Mouse (Mus musculus) B cell, adult 62 days (primary cell): ENCODE measurements around the gene Pih1d1. TPM values are rescaled to one million over a fixed set of nuclear protein-coding genes. Genes with fewer than 3 reads are reported as not detected.

ENCODE experiments used
- total RNA-seq: library from RNA; stranded (reverse); gene quantifications from 4 replicates; pipeline ENCODE4 v1.2.4, GENCODE M21; 2023

Gene Pih1d1
- total RNA-seq = 40.9 to 53.7 TPM (median 42.8 TPM) in 4 replicates

DNA sequence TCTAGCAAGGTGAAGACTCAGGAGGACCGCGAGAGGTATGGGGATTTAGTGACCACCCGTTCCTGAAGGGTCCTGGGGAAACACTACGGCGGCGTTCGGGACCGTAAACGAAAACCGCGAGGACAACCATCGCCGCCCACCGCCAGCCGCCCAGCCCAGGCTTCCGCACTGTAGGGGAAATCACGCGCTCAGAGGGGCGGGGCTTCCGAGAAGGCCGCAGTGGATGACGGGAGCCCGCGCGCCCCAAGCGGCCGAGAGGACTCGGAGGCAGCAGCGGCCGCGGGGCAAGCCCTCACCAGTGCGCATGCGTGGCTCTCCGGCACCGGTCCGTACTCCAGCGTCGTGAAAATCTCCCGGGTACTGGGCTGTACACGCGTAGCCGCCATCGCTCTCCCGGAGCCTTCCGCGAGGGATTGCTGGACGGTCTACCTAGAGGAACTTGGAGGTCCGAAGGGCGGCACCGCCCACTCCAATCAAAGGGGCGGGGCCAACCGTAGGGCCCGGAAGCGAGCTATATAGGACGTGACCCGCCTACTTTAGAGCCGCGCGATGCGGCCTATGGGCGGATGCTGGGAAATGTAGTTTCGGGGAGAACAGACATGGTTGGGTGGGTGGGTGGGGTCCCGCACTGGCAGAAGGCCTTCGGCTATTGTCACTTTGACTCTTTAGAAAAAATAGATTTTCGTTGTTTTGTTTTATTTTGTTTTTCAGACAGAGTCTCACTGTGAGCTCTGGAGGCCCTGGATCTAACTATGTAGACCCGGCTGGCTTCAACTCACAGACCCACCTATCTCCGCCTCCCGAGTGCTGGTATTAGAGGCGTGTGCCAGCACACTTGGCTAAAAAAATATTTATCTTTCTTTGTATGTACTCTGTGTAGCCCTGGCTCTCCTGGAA, at the start of gene Pih1d1, which contains the start of gene Aldh16a1:
Pih1d1 (plus strand) TSS at position 208 of the 897 bp plus-strand sequence.
Aldh16a1 (minus strand) TSS at position 489 of the 897 bp plus-strand sequence.

DNA sequence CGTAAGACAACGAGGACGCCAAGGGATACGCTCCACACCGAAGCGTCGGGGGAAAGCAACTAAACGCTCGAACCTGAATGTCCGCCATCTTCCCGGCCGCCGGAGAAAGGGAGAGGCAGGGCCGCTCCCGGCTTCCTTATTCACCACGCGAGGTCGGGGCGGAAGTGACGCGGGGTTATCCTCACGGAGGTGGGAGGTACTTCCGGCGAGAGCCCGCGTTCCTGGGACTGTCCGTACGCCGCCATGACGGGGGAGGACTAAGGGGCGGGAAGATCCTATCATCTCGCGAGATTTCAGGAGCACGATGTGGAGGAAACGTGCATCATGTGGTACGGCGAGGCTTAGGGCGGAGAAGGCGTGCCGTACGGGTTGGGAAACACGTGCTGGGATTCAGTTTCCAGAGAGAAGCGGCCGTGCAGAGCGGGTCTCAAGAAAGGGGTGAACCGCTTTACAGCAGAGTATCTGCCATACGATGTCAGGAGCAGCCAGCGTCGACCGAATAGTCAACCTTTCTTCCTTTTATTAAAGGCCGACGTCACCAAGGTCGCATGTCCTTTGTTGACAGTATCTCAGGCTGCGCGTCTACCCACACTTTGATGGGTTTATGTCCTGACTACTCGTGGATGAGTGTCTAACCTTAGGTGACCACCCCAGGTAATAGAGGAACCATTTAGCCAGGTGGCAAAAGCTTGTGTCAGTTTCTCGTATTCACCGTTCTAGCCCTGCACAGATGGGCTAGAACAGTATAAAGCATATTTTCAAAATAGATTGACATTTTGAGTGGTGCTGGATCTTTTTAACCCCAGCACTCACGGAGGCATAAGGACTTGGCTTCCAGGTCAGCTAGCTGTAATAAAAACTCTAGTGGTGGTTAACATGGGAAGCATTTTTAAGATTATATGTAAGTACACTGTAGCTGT, 29.6 kb upstream of the Pih1d1 start, which contains the start of gene Rps11:
Rps11 (minus strand) TSS at position 216 of the 920 bp plus-strand sequence.

DNA sequence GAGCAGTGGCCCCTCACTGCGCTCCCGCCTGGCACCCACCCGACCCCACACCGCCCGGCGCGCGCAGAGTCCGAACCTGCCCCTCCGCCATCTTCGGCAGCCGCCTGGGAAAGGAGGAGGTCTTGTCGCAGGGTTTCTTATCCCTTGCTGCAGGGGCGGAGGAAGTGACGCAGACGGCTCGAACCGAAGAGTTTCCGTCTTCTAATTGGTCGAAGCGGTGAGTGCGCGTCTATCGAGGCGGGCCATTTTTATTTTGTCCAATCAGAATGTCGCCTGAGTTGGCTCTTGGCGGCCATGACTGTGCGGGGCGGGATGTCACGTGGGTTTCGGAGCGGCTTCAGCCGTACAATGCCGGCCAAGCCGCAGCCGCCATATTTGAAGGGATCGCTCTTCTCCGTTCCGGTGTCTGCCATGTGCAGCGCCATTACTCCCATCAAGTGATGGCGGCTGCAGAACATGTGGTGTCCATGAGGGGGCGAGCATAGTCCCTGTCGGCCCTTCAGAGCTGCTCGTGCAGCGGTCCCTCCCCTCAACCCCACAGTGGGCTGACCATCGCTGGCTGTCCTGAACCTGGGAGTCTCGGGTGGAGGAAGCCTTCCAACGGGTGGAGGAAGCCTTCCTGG, 25.4 kb upstream of the Pih1d1 start, which contains the start of gene Rpl13a:
Rpl13a (minus strand) TSS at position 138 of the 623 bp plus-strand sequence.

DNA sequence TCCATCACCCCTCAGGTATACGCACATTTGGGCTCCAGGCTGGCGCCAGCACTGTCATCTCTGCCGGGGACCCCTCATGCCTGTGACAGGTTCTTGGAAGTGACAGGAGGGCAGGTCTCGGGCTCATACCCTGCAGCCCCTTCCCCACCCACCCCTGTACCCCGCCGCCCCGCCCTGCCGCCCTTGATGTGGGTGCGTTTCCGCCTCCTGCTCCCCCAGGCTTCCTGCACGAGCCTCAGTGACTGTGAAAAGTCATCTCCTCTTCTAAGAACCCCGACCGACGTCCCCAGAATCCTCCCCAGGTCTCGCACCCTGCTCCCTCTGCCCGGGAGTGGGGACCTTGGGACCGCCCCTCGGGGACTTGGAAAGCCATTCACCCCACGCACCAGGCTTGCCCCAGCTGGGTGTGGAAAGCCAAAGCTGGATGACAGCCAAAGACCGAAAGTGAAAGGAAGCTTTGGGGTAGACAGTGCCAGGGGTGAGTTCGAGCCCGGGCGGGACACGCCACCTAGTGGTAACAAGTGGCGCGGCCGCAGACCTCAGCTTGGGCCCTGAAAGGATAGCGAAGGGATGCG, 18.0 kb upstream of the Pih1d1 start, which contains the start of the genes Gm45713 and Flt3l:
Gm45713 (minus strand) TSS at position 239 of the 575 bp plus-strand sequence.
Flt3l (minus strand) TSS at position 440 of the 575 bp plus-strand sequence.

DNA sequence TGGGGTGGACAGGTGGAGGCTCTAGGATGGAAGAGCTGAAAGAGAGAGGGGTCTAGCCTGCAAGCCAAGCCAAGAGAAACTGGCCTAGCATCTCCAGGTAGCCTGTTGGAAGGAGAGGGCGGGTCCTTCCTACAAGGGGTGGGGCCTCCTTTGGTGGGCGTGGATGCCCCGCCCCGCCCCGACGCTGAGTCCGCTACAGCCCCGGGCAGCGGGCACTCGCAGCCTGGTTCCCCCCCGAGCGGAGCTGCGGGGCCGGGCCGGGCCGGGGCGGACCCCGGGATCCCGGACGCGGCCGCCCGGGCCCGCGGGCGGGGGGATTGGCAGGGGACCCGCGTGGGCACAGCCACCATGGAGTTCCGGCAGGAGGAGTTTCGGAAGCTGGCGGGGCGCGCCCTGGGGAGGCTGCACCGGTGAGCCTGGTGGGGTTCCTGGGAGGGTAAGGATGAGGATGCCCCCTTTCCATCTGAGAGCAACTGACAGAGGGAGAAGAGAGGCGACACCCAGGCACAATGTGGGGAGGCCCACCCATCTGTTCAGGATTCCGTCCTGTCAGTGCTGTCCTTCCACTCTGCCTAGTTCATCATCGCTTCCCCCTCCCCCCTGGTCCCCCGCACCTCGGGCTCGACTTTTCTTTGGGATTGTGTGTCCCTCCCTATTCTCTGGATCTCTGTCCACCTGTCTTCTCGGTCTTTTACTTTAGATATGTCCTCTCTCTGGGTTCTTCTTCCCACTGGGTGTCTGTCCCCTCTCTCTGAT, 9.8 kb downstream of the Pih1d1 start, which contains the start of gene Slc17a7:
Slc17a7 (plus strand) TSS at position 215 of the 756 bp plus-strand sequence.

DNA sequence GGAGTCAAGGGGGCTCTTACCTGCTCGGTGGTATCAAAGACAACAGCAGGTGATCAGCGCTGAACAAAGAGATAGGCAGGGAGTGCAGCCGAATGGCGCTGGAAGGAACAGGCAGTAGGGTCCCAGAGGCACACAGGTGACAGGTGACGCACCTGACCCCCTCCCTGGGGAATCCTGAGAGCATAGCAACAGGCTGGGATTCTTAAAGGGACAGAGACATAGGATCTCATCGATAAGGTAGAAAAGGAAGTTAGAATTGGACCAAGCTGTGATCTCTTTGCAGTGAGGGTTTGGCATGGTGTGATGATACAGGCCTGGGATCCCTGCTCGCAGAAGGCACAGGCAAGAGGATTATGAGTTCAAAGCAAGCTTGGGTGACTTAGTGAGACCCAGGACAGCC, 25.4 kb downstream of the Pih1d1 start, which contains the start of gene Gfy:
Gfy (minus strand) TSS at position 101 of the 400 bp plus-strand sequence.

DNA sequence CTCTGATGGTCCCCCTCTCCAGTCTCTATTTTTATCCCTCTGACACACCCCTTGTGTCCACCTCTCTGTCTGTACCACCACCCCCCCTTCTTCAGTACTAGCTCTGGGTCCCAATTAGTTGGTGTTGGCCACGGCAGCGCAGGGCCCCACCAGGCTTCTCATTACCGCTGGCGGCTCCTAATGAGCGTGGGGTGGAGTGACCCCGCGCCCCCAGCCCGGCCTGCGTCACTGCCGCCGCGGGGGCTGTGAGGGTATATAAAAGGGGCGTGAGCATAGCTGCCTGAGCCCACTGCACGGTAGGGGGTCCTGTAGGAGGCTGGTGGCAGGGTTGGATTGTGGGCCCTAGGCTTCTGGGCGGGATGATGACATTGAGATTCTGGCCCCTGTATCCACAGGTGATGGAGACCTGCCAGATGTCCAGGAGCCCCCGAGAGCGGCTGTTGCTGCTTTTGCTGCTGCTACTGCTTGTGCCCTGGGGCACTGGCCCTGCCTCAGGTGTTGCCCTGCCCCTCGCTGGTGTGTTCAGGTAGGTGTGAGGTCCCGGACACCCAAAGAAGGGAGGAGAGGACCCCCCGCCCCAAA, 26.9 kb downstream of the Pih1d1 start, which contains the start of gene Pth2:
Pth2 (plus strand) TSS at position 100 of the 582 bp plus-strand sequence.

DNA sequence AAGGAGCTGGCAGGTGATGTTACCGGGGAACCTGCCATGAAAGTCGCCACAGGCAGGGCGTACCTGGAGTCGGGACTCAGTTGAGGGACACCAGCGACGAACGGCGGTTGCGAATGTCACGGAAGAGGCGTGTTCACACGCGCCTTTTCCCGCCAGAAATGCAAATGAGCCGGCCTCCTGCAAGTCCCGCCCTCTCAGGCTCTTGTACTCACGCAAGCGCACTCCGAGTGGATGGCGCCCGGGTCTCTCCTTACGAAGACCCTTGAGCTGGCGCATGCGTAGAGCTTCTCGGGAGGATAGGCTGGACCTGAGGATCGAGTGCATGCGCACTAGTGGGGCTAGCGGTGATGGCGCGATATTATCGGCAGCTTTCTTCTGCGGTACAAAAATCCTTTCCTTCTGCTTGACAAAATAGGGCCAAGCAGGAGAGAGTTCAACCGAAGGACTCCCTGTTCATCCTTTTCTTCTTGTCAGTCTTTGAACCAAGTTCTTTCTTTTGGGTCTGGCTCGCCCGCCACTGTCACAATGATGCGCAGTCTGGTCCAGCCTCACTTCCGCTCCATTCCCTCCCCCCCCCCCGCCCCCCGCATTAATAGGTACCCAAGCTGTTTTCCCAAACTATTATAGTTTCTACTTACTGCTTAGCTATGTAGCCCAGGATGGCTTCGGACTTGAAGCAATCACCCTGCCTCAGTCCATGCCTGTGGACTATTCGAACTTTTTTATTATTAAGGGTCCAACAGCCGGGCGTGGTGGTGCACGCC, 50.5 kb downstream of the Pih1d1 start, which contains the start of gene Ccdc155:
Ccdc155 (minus strand) TSS at position 513 of the 764 bp plus-strand sequence.

Other genes starting within 250 kb of the Pih1d1 start
- 80.9 to 89.4 TPM (median 83.8 TPM) in 4 replicates for gene Ap2a1, start 224.8 kb upstream of the Pih1d1 start, total RNA-seq
- gene Tsks, start 211.1 kb upstream of the Pih1d1 start, total RNA-seq = not detected in 4 replicates
- 0.60 TPM in 1 of 4 replicates, not detected in the others for gene Cpt1c, start 179.5 kb upstream of the Pih1d1 start, total RNA-seq
- gene Prmt1, start 167.7 kb upstream of the Pih1d1 start, total RNA-seq = 144 to 150 TPM (median 149 TPM) in 4 replicates
- 149 to 182 TPM (median 160 TPM) in 4 replicates for gene Irf3, start 156.7 kb upstream of the Pih1d1 start, total RNA-seq
- 31.3 to 35.1 TPM (median 34.3 TPM) in 4 replicates for gene Bcl2l12, start 155.6 kb upstream of the Pih1d1 start, total RNA-seq
- 92.2 to 102 TPM (median 101 TPM) in 4 replicates for gene Scaf1, start 137.9 kb upstream of the Pih1d1 start, total RNA-seq
- gene Rras, start 136.3 kb upstream of the Pih1d1 start, total RNA-seq = 13.1 to 16.8 TPM (median 14.4 TPM) in 4 replicates
- gene Prr12, start 101.4 kb upstream of the Pih1d1 start, total RNA-seq = 69.9 to 75.6 TPM (median 73.7 TPM) in 4 replicates
- 51.4 to 59.1 TPM (median 57.5 TPM) in 4 replicates for gene Nosip, start 91.9 kb upstream of the Pih1d1 start, total RNA-seq
- gene Prrg2, start 91.6 kb upstream of the Pih1d1 start, total RNA-seq = 2.5 to 3.6 TPM (median 3.0 TPM) in 4 replicates
- gene Rcn3, start 62.1 kb upstream of the Pih1d1 start, total RNA-seq = 2.1 to 5.0 TPM (median 2.8 TPM) in 4 replicates
- gene Fcgrt, start 50.5 kb upstream of the Pih1d1 start, total RNA-seq = 27.9 to 34.9 TPM (median 30.5 TPM) in 4 replicates
- 2,382 to 2,495 TPM (median 2,446 TPM) in 4 replicates for gene Rps11, start 29.9 kb upstream of the Pih1d1 start, total RNA-seq
- 4,153 to 4,573 TPM (median 4,453 TPM) in 4 replicates for gene Rpl13a, start 25.5 kb upstream of the Pih1d1 start, total RNA-seq
- not detected in 4 replicates for gene Gm45713, start 18.1 kb upstream of the Pih1d1 start, total RNA-seq
- gene Flt3l, start 17.9 kb upstream of the Pih1d1 start, total RNA-seq = 65.5 to 79.4 TPM (median 71.3 TPM) in 4 replicates
- 104 to 117 TPM (median 113 TPM) in 4 replicates for gene Aldh16a1, start 281 bp downstream of the Pih1d1 start, total RNA-seq
- gene Slc17a7, start 9.6 kb downstream of the Pih1d1 start, total RNA-seq = not detected in 4 replicates
- not detected in 4 replicates for gene Gfy, start 25.3 kb downstream of the Pih1d1 start, total RNA-seq
- not detected in 4 replicates for gene Pth2, start 26.7 kb downstream of the Pih1d1 start, total RNA-seq
- 0.33 to 1.3 TPM (median 0.63 TPM) in 4 replicates for gene Ccdc155, start 50.6 kb downstream of the Pih1d1 start, total RNA-seq
- gene Dkkl1, start 57.8 kb downstream of the Pih1d1 start, total RNA-seq = 0.86 to 2.6 TPM (median 1.2 TPM) in 3 of 4 replicates, not detected in the other
- gene Tead2, start 61.5 kb downstream of the Pih1d1 start, total RNA-seq = not detected in 4 replicates
- gene Cd37, start 84.8 kb downstream of the Pih1d1 start, total RNA-seq = 1,712 to 1,809 TPM (median 1,728 TPM) in 4 replicates
- gene Slc6a16, start 86.8 kb downstream of the Pih1d1 start, total RNA-seq = not detected in 4 replicates
- gene Slc6a21, start 123.2 kb downstream of the Pih1d1 start, total RNA-seq = 0.95 to 1.4 TPM (median 0.98 TPM) in 3 of 4 replicates, not detected in the other
- 10.6 to 12.8 TPM (median 11.5 TPM) in 4 replicates for gene Trpm4, start 179.5 kb downstream of the Pih1d1 start, total RNA-seq
- not detected in 4 replicates for gene Hrc, start 181.0 kb downstream of the Pih1d1 start, total RNA-seq
- gene Ppfia3, start 212.7 kb downstream of the Pih1d1 start, total RNA-seq = 0.21 to 0.47 TPM (median 0.43 TPM) in 3 of 4 replicates, not detected in the other
- 1.8 to 2.4 TPM in 2 of 4 replicates, not detected in the others for gene Lin7b, start 216.3 kb downstream of the Pih1d1 start, total RNA-seq
- gene Snrnp70, start 241.4 kb downstream of the Pih1d1 start, total RNA-seq = 589 to 644 TPM (median 622 TPM) in 4 replicates